Mouse (Mus musculus) liver, embryonic 11.5 days (tissue): ENCODE measurements around the gene Atp8b4. TPM values are rescaled to one million over a fixed set of nuclear protein-coding genes. Genes with fewer than 3 reads are reported as not detected.
"Not testable (repeated sequence)": the region's sequence is repeated elsewhere in the genome, so short reads cannot be mapped to it uniquely, and the experiment has no call there.

Experiments used
- ATAC-seq: fragments of 200-750 bp; cut with Nextera tagmentation; replicated peaks from 2 replicates; pipeline ENCODE4 v1.8.0; 2017; ENCODE audit warnings: moderate number of reproducible peaks, mild to moderate bottlenecking, moderate TSS enrichment, moderate library complexity; ENCODE audit not compliant: low FRiP score
- DNase-seq: peaks from one replicate; pipeline ENCODE4 v3.0.0-alpha.2; 2017; ENCODE audit warnings: low spot score
- H3K27ac ChIP-seq: fragments of 300-500 bp; sonication (generic); 2 replicates; pipeline ENCODE4 v1.5.1; 2014; ENCODE audit warnings: mild to moderate bottlenecking, low read depth, low read length, control low read depth
- H3K27me3 ChIP-seq: fragments of 300-500 bp; sonication (generic); replicated peaks from 2 replicates; pipeline ENCODE4 v1.6.1; 2014; ENCODE audit warnings: low read length, mixed read lengths; ENCODE audit not compliant: control insufficient read depth, insufficient read depth
- H3K36me3 ChIP-seq: fragments of 300-500 bp; sonication (generic); 2 replicates; pipeline ENCODE4 v1.6.1; 2014; ENCODE audit warnings: mild to moderate bottlenecking, low read length, moderate library complexity, mixed read lengths; ENCODE audit not compliant: control insufficient read depth, insufficient read depth
- H3K4me1 ChIP-seq: fragments of 300-500 bp; sonication (generic); replicated peaks from 2 replicates; pipeline ENCODE4 v1.6.1; 2014; ENCODE audit warnings: low read length, mixed read lengths; ENCODE audit not compliant: control insufficient read depth, insufficient read depth
- H3K4me2 ChIP-seq: fragments of 300-500 bp; sonication (generic); 2 replicates; pipeline ENCODE4 v1.6.1; 2014; ENCODE audit warnings: mild to moderate bottlenecking, control low read depth, moderate library complexity
- H3K4me3 ChIP-seq: fragments of 300-500 bp; sonication (generic); 2 replicates; pipeline ENCODE4 v1.5.1; 2014; ENCODE audit warnings: low read depth, low read length, control low read depth
- H3K9ac ChIP-seq: fragments of 300-500 bp; sonication (generic); 2 replicates; pipeline ENCODE4 v1.6.1; 2014; ENCODE audit warnings: low read depth, low read length, control low read depth
- H3K9me3 ChIP-seq: fragments of 300-500 bp; sonication (generic); 2 replicates; pipeline ENCODE4 v1.6.1; 2016; ENCODE audit warnings: low read length, inconsistent platforms, mixed read lengths; ENCODE audit not compliant: control insufficient read depth
- WGBS: fragments of 180-500 bp; shearing (Covaris S2); extraction: QIAGEN DNeasy Blood & Tissue Kit; methylation state at CpG from one replicate; pipeline ENCODE4 v1.1.7; 2014; 5-methylcytosine and 5-hydroxymethylcytosine counted together
- polyA plus RNA-seq: library from polyadenylated mRNA; unstranded; fragments of >200 nt; fragmentation: Nextera tagmentation; extraction: Ambion mirVana; gene quantifications from 2 replicates; pipeline ENCODE4 v1.2.1, GENCODE M21; 2014

Gene Atp8b4
- polyA plus RNA-seq, 1 experiment from 2014 or later, result 2.2 TPM

DNA sequence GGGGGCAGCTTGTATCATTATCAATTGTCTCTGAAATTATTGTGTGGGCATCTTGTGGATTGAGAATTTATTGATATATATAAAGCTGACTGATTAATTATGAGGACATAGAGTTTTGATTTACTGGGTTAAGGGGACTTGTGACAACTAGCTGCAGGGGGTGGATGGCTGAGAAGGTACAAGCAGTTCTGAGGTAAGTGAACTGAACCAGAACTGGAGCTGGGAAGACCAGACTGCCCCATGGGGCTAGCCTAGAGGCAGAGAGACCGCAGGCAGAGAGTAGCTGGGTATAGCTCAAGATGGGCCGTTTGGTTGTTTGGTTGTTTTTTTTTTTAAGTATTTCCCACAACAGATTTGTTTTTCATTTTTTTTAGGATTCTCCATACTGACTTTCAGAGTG lies 23.8 kb upstream of the Atp8b4 start:
- Histone ChIP-seq H3K4me1 (no peaks in the 10 kb centered on the region), H3K4me3 (no peak overlapping the region), H3K27ac (no peak overlapping the region), H3K36me3 (no peaks in the 10 kb centered on the region), H3K4me2 (no peak overlapping the region), H3K9ac (no peak overlapping the region), H3K9me3 (no peaks in the 10 kb centered on the region), H3K27me3 (no peaks in the 10 kb centered on the region)
- 74% methylated on average over 2 of the region's 2 CpGs for WGBS
- ATAC-seq (no peak), DNase-seq (no peak)

DNA sequence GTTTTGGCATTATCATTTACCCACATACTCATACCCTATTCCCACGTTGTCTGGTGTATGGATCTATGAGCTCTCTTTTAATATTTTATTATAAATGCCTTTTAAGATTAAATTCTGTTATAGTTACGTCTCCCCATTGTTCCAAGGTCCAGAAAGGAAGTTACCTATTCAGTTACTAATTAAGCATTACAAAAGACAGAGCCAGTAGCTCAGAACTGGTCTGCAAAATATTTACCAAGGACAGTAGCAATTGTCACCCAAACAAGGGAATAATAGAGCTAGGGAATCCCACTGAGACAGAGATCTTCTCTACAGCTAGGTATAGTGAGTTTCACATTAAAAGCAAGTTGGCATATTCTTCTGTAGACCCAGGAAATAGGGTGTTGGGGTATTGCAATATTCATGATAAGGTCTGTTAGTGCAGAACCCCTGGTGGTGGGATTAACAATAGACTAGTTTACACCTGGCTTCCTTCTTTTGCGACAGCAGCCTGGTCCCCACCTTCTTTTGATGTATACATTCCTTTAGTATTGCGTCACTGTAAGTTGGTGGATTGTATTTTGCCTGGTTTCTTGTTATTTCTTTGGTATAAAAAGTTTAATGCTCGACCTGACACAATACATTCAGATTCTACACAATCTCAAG lies 22.7 kb upstream of the Atp8b4 start:
- not testable (repeated sequence) for H3K4me3 ChIP-seq, ATAC-seq, H3K9me3 ChIP-seq, H3K4me1 ChIP-seq, H3K27ac ChIP-seq, DNase-seq, H3K9ac ChIP-seq, H3K4me2 ChIP-seq, H3K36me3 ChIP-seq, H3K27me3 ChIP-seq
- 66% methylated on average over 5 of the region's 5 CpGs for WGBS

DNA sequence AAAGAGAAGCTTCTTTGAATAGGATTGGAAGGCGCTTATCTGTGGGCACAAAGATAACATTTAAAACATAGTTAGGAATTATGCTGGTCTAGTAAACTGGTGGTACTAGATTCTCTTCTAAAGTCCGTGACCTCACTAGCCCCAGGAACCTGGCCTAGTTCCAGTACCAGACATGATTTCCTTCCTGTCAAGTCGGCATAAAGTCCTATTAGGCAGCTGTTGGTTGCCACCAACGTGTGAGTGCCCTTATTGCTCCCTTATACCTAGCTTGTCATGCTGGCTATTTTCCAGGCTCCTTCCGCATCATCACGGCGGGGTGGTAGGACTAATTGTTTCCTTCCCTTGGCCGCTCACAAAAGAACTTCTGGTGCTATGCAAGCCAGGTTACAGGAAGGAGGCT lies 21.6 kb upstream of the Atp8b4 start:
- ATAC-seq, result no peak

DNA sequence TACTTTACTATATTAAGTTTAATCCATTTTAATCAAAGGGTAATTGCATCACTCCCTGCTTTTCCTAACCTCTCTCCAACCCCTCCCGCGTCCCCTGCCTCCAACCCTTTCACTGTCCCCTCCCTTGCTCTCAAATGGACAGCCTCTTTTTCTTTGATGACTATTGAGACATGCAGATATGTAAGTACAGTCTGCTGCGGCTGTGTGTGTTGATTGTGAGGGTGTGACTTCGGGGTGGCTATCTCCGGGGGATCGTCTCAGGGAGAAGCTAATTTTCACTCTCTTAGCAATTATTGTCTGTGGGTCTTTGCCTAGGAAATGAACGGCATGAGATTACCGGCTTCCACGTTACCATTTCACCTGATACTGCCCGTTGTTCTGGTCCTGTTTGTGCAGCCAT lies 21.0 kb upstream of the Atp8b4 start:
- H3K4me3 ChIP-seq, result no peak overlapping the region
- no peak overlapping the region for H3K9ac ChIP-seq
- no peaks in the 10 kb centered on the region for H3K36me3 ChIP-seq
- H3K27me3 ChIP-seq, result no peaks in the 10 kb centered on the region
- no peak overlapping the region for H3K27ac ChIP-seq
- WGBS, result 71% methylated on average over 10 of the region's 10 CpGs
- ATAC-seq (0 out of 2 replicates have a peak, but pooled peaks have one; percentile 29), DNase-seq (no peak)
- H3K4me1 ChIP-seq, result no peaks in the 10 kb centered on the region
- H3K4me2 ChIP-seq, result no peak overlapping the region
- H3K9me3 ChIP-seq, result no peaks in the 10 kb centered on the region

More for the DNA sequence above, 21.6 kb upstream of the Atp8b4 start:
- Histone ChIP-seq H3K9me3 (no peaks in the 10 kb centered on the region), H3K4me3 (no peak overlapping the region), H3K27ac (no peak overlapping the region), H3K36me3 (no peaks in the 10 kb centered on the region), H3K27me3 (no peaks in the 10 kb centered on the region), H3K9ac (no peak overlapping the region), H3K4me2 (no peak overlapping the region), H3K4me1 (no peaks in the 10 kb centered on the region)
- 68% methylated on average over 8 of the region's 8 CpGs for WGBS
- DNase-seq, result no peak

DNA sequence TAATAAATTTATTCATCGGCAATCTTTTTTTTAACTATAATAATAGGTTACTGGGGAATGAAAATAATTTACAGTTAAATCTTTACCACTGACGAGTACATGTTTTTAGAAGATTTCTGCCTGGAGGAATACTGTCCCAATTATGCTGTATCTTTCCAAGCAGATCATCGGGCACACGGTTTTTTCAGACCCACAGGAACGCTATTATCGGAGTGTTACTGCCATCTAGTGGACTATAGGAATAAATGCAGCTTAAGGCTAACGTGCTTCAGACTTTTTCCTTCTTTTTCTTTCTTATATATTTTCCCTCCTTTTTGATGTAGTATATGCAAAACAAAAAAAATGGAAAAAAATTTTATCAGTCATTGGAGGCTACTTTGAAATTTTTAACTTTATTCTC lies 20.4 kb upstream of the Atp8b4 start:
- Histone ChIP-seq H3K36me3 (no peaks in the 10 kb centered on the region), H3K27me3 (no peaks in the 10 kb centered on the region), H3K9me3 (no peaks in the 10 kb centered on the region), H3K9ac (no peak overlapping the region), H3K4me3 (no peak overlapping the region), H3K4me2 (no peak overlapping the region), H3K4me1 (no peaks in the 10 kb centered on the region), H3K27ac (no peak overlapping the region)
- ATAC-seq, result no peak
- no peak for DNase-seq
- 12% methylated on average over 7 of the region's 7 CpGs for WGBS

DNA sequence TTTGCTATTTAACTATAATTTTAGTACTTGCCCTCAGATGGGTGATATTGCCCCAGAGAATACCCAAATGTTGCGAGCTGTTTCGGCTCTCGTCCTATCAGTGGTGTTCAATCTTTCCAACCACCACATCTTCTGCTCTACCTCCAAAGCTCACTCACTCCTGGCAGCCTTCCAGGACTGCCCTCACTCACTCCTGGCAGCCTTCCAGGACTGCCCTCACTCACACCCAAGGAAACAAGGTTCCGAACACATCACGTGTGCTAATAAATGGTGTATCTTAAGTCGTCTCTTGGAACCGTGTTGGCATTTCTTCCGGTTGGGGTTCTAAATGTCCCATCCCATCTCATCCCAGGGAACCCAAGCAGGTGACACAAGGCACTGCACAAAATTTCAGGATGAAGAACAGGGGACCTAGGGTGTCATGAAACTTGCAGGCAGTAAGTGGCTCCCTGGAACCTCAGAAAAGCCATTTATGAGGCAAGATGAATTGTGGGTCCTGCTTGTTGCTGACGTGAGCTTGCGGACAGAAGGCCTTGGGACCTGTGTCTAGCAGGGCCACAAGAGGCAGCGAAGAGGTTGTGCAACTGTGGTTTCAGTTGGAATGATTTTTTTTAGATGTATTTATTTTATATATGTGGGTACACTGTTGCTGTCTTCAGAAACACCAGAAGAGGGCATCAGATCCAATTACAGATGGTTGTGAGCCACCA lies 19.6 kb upstream of the Atp8b4 start:
- DNase-seq, result no peak
- Histone ChIP-seq H3K9me3 (no peaks in the 10 kb centered on the region), H3K9ac (no peak overlapping the region), H3K27ac (no peak overlapping the region), H3K4me1 (no peaks in the 10 kb centered on the region), H3K4me2 (no peak overlapping the region), H3K36me3 (no peaks in the 10 kb centered on the region), H3K27me3 (no peaks in the 10 kb centered on the region), H3K4me3 (no peak overlapping the region)
- WGBS, result 82% methylated on average over 11 of the region's 11 CpGs
- no peak for ATAC-seq

DNA sequence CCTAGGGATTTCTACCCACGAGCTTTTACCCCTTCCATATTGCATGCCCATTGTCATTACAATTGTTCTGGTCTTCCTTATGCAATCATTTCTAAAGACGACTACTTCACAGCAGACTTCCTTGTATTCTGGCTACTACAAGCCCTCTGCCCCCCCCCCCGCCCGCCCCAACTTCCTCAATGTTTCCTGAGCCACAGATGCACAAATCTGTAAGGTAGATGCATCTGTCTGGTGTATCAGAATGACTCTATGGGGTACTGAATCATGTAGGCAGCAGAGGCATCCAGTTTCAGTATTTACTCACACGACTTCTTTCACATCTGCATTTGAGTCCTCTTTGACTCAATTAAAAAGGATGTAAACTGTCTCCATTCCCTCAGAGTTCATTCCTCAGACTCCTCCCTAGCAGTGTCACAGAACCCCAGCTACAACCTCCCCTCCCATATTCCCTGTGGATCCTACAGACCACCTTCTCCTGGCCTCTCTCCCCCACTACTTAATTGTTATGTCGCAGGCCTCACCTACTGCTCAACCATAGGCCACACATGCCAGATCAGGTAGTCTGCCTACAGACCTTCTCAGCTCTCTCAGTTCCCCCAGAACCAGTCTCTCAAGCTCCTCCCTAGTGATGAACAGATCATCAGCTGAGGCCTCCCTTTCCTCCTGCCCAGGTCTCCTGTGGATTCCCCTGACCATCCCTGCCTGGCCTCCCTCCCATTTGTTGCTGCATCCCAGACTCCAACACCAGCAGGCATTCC lies 14.8 kb upstream of the Atp8b4 start:
- Histone ChIP-seq H3K4me2 (no peak overlapping the region), H3K9me3 (no peaks in the 10 kb centered on the region), H3K27ac (no peak overlapping the region), H3K36me3 (no peaks in the 10 kb centered on the region), H3K27me3 (no peaks in the 10 kb centered on the region), H3K9ac (no peak overlapping the region), H3K4me3 (no peak overlapping the region), H3K4me1 (no peaks in the 10 kb centered on the region)
- WGBS, result 61% methylated on average over 6 of the region's 6 CpGs
- peak; percentile 20 for DNase-seq
- no peak for ATAC-seq

DNA sequence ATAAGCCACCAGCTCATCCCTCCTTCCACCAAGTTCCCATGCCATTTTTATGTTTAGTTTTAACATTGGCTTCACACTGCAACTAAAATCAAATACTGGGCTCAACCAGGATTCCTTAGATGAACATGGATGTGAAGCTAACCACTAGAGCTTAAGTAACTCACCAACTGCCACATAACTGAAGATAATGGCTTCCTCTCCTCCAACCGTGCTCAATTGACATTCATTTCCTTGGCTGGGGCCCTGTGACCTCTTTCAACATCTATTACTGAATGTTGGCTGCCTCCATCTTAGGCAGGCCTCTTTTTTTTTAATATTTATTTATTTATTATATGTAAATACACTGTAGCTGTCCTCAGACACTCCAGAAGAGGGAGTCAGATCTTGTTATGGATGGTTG lies 7.8 kb upstream of the Atp8b4 start:
- H3K27ac ChIP-seq, result no peak overlapping the region
- no peaks in the 10 kb centered on the region for H3K36me3 ChIP-seq
- DNase-seq, result no peak
- no peaks in the 10 kb centered on the region for H3K27me3 ChIP-seq
- H3K4me2 ChIP-seq, result no peak overlapping the region
- WGBS, result 31% methylated on average over 1 of the region's 1 CpGs
- H3K9me3 ChIP-seq, result no peaks in the 10 kb centered on the region
- no peaks in the 10 kb centered on the region for H3K4me1 ChIP-seq
- no peak overlapping the region for H3K9ac ChIP-seq
- no peak for ATAC-seq
- no peak overlapping the region for H3K4me3 ChIP-seq
